Mouse (Mus musculus) thymus, adult 2 months (tissue): ENCODE measurements around the gene Rad54l. TPM values are rescaled to one million over a fixed set of nuclear protein-coding genes. Genes with fewer than 3 reads are reported as not detected.

ENCODE experiments used
- DNase-seq: peaks from one replicate; pipeline ENCODE4 v3.0.0; 2021
- H3K27ac ChIP-seq: fragments of 200-500 bp; 2 replicates; pipeline ENCODE4 v1.5.1; 2012; ENCODE audit warnings: low read length, control low read depth; ENCODE audit not compliant: control insufficient read depth, insufficient read depth
- H3K27me3 ChIP-seq: fragments of 200-500 bp; 2 replicates; pipeline ENCODE4 v1.6.1; 2012; ENCODE audit warnings: mild to moderate bottlenecking, low read length, moderate library complexity, mixed read lengths; ENCODE audit not compliant: control insufficient read depth, insufficient read depth
- H3K36me3 ChIP-seq: fragments of 200-500 bp; 2 replicates; pipeline ENCODE4 v1.6.1; 2012; ENCODE audit warnings: mild to moderate bottlenecking, low read length, moderate library complexity; ENCODE audit not compliant: control insufficient read depth, insufficient read depth
- H3K4me1 ChIP-seq: fragments of 200-500 bp; replicated peaks from 2 replicates; pipeline ENCODE4 v1.6.1; 2012; ENCODE audit warnings: low read length; ENCODE audit not compliant: control insufficient read depth, insufficient read depth
- H3K4me3 ChIP-seq: fragments of 200-500 bp; 2 replicates; pipeline ENCODE4 v1.5.1; 2012; ENCODE audit warnings: mild to moderate bottlenecking, low read length, control low read depth, moderate library complexity; ENCODE audit not compliant: control insufficient read depth, insufficient read depth
- CTCF ChIP-seq: fragments of 200-500 bp; IDR thresholded peaks from 2 replicates; pipeline ENCODE4 v1.5.1; 2012; ENCODE audit warnings: mild to moderate bottlenecking, control low read depth, low read length, moderate library complexity, borderline replicate concordance; ENCODE audit not compliant: control insufficient read depth, poor library complexity, insufficient read depth; ENCODE audit errors: extremely low read depth
- POLR2A ChIP-seq: fragments of 200-500 bp; IDR thresholded peaks from 2 replicates; pipeline ENCODE4 v1.6.1; 2012; ENCODE audit warnings: mild to moderate bottlenecking, low read length, control low read depth, moderate library complexity; ENCODE audit not compliant: control insufficient read depth, poor library complexity, insufficient read depth; ENCODE audit errors: extremely low read depth
- WGBS: fragments of 180-500 bp; shearing (Covaris S2); methylation state at CpG from one replicate; pipeline ENCODE4 v1.1.7; 2018; 5-methylcytosine and 5-hydroxymethylcytosine counted together
- polyA plus RNA-seq: library from polyadenylated mRNA; depleted of rRNA; stranded (reverse); fragments of >200 nt; gene quantifications from 2 replicates; pipeline ENCODE4 v1.2.3, GENCODE M21; 2012

Gene Rad54l
- polyA plus RNA-seq, 1 experiment, result 12.7 TPM

DNA sequence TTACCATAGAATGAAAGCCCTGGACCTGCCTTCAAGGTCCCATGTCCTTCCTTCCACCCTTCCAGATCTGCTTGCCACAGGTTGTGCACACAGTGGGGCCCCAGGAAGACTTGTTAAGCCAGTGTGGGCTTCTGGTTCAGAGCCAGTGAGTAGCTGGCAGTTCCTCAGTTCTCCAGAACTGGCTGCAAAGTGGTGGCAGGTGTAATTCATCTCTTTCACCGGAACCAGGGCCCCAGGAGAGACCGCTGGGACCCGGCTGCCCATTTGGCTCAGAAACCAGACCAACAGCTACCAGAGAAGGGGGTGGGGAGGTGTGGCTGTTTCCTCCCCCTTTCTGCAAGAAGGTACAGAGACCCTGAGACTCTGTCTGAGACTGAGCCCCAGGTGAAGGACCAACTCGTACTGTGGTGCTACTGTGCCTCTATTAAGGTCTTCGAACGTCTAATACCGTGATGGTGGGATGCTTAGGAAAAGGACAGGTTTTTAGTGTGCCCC lies 19.9 kb upstream of the Rad54l start:
- WGBS, result 11% methylated on average over 7 of the region's 7 CpGs
- no peak overlapping the region for H3K27ac ChIP-seq
- no peak for TF ChIP-seq CTCF

DNA sequence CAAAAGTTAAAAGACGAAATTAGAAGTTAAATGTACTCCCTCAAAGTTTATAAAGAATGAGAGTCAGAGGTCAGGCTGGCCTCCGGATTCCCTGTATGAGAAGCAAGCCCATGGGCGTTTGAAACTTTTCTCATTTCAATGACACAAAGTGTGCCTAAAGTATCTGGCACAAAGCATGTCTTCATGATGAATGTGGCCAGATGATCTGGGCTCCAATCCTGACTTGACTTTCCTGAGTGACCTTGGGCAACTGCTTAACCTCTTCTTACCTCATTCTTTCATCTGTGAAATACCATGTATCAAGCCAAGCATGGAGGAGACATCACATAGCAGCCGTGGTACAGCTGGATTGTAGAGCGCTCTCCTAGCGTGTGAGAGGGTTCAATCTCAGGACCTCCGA lies 18.8 kb upstream of the Rad54l start:
- no peak for DNase-seq
- H3K4me3 ChIP-seq, result no peak overlapping the region
- H3K27me3 ChIP-seq, result no peaks in the 10 kb centered on the region; the same call in 1 of the 2 replicates
- H3K36me3 ChIP-seq, result no peaks in the 10 kb centered on the region
- H3K4me1 ChIP-seq, result peaks cover 10% of the 10 kb centered on the region
- no peak for TF ChIP-seq CTCF
- TF ChIP-seq POLR2A, result no peak
- WGBS, result 92% methylated on average over 7 of the region's 7 CpGs
- no peak overlapping the region for H3K27ac ChIP-seq

More for the DNA sequence above, 19.9 kb upstream of the Rad54l start:
- Histone ChIP-seq H3K4me3 (no peak overlapping the region), H3K36me3 (no peaks in the 10 kb centered on the region), H3K27me3 (no peaks in the 10 kb centered on the region; the same call in 1 of the 2 replicates), H3K4me1 (peaks cover 10% of the 10 kb centered on the region)
- no peak for DNase-seq

DNA sequence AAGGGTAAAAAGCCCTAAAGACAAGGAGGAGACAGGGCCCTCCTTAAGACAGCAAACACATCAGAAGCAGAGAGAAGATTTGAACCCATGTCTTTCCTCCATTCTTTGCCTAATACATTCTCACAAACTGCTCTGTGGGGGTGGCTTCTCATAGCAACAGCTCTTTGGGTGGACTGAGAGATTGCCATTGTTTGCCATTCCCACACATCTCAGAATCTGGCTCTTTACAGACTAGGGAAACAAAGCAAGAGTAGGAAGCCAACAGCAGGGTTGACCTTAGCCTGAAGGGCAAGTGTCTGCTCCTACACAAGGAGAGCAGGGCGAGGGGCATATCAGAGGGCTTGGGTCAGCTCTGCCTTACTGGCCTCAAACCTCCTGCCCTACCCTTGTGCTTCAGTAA lies 18.2 kb upstream of the Rad54l start:
- 97% methylated on average over 1 of the region's 1 CpGs for WGBS
- no peak for DNase-seq
- Histone ChIP-seq H3K4me1 (peaks cover 10% of the 10 kb centered on the region), H3K27me3 (no peaks in the 10 kb centered on the region; the same call in 1 of the 2 replicates), H3K4me3 (no peak overlapping the region), H3K27ac (no peak overlapping the region), H3K36me3 (no peaks in the 10 kb centered on the region)
- TF ChIP-seq CTCF (no peak), POLR2A (no peak)

DNA sequence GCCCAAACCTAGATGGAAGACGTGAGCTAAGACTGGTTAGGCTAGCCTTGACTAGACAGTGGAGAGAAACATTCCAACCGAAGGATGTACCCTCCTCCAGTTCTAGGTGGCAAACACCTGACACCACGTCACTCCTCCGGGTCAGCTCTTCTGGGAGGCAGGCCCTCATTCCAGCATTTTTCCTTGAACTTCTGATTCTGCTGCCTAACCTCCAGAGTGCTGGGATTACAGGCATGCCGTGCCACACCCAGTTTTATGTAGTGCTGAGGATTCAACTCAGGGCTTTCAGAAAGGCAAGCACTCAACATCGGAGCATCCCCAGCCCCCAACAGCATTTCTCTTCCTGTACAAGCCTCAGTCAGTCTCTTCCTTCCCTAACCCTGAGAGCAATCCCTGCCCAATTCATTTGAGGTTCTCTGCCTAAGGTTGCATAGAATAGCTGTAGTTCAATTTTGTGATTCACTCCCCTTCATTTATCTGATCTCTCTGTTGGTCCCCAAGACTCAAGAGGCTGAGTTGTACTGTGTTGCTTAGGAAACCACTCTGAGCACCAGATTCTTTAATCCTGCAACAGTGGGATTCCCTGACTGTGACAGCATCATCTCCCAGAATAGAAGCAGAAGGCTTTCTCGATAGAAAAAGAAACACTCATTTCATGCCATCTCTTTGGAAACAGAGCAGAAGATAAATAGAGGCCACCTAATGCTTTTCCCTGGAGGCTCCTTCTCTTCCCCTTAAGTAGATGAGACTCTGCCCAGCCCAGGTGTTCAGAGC lies 17.5 kb upstream of the Rad54l start:
- 91% methylated on average over 7 of the region's 7 CpGs for WGBS
- peaks cover 10% of the 10 kb centered on the region for H3K4me1 ChIP-seq
- H3K27ac ChIP-seq, result no peak overlapping the region
- TF ChIP-seq CTCF (no peak), POLR2A (no peak)
- no peaks in the 10 kb centered on the region for H3K36me3 ChIP-seq
- DNase-seq, result no peak
- H3K27me3 ChIP-seq, result no peaks in the 10 kb centered on the region; the same call in 1 of the 2 replicates
- no peak overlapping the region for H3K4me3 ChIP-seq

DNA sequence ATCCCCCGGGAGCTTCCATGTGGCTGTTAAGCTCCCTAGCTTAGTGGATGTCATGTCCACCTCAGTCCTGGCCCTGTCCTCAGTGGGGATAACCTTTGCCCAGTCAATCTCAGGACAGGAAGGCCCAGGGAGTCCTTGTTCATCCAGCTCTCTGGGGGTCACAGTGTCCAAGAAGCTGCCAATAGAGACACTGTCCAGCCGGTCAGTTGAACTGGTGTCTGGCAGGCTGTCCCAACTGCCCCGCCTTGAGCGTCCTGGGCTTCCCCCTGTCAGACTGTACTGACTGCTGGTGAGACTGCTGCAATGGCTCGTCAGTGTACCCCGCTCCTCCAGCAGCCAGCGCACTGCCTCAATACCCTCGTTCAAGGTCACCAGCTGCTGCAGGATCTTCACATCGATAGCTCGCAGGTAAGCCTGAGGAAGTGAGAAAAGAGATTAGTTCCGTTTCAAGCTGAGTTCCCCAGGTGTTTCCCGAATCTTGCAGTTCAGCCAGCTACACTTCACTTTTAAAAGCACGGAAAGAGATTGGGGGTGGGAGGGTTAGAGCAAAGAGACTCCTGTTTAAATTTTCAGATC lies 14.0 kb upstream of the Rad54l start:
- DNase-seq, result no peak
- no peaks in the 10 kb centered on the region; the same call in 1 of the 2 replicates for H3K4me1 ChIP-seq
- no peak overlapping the region for H3K27ac ChIP-seq
- H3K4me3 ChIP-seq, result no peak overlapping the region
- H3K36me3 ChIP-seq, result no peaks in the 10 kb centered on the region
- WGBS, result 76% methylated on average over 13 of the region's 13 CpGs
- TF ChIP-seq CTCF (no peak), POLR2A (no peak)
- H3K27me3 ChIP-seq, result no peaks in the 10 kb centered on the region; the same call in 1 of the 2 replicates

DNA sequence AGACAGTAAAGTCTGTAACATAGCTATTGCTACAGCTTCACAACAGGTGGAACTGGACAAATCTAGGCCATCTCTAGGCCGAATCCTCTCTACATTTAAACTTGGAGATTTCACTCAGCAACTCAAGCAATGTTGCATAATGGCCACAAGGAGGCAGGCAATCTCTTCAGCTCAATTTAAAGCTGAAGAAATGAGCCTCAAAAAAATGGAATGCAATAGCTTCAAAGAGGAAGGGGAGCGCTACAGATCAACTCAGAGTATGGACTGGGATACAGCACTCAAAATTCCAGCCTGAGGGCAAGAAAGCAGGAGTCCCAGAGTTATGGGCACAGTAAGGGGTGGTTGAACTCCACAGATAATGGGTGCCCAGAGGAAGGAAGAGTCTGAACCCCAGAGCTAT lies 11.5 kb upstream of the Rad54l start:
- no peak for TF ChIP-seq POLR2A
- TF ChIP-seq CTCF, result no peak
- 71% methylated on average over 2 of the region's 2 CpGs for WGBS
- no peak for DNase-seq
- H3K4me1 ChIP-seq, result no peaks in the 10 kb centered on the region; the same call in 1 of the 2 replicates
- H3K4me3 ChIP-seq, result no peak overlapping the region
- no peaks in the 10 kb centered on the region for H3K36me3 ChIP-seq
- no peak overlapping the region for H3K27ac ChIP-seq
- no peaks in the 10 kb centered on the region for H3K27me3 ChIP-seq
